In the genomic region with DNA sequence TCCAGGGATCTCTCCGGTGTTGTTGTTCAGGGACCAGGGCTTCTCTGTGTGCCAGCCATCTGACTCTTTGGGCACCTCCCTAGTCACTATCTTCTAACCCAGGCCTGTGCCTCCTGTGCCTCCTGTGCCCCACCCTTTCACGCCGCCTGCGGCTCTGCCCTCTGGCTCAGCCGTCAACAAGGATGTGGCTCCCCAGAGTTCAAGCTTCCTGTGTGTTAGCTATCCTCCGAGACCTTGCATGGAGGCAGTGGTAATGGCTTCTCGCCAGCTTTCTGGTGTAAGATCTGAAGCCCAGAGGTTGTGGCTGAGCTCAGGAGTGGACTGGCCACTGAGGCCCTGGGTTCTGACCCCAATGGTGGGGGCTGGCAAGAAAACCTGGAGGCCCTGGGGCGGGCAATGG, we compare ENCODE assay signal across 13 mouse cellular contexts. TPM values are rescaled to one million over a fixed set of nuclear protein-coding genes. Genes with fewer than 3 reads are reported as not detected.
DNase-seq lines count a peak whose midpoint lies in the region; ATAC-seq and TF ChIP-seq lines count a peak whose summit lies in the region.
"Had no signal": no experiment of that assay in that cellular context is flagged by ENCODE, and none has a peak within 500 bp of the region (broad histone marks: within the 10 kb centered on the region; RNA-seq: fewer than 3 reads in every experiment).

No protein-coding gene starts in this region.

- no peak overlapping the region for H3K4me2 ChIP-seq in intestine, embryonic 16.5 days (ENCODE audit: low read depth, low read length)
- H3K4me2 ChIP-seq: embryonic facial prominence, embryonic 13.5 days; limb, embryonic 13.5 days; neural tube, embryonic 12.5 days had no signal

- H3K9me3 ChIP-seq in intestine, embryonic 16.5 days (ENCODE audit: control insufficient read depth, low read length), result no peaks in the 10 kb centered on the region
- H3K9me3 ChIP-seq in limb, embryonic 10.5 days (replicated peaks), result no peaks in the 10 kb centered on the region
- H3K9me3 ChIP-seq: embryonic facial prominence, embryonic 13.5 days; G1E; limb, embryonic 13.5 days; neural tube, embryonic 12.5 days had no signal

- ATAC-seq in intestine, embryonic 16.5 days, result peak; percentile 52

- H3K27me3 ChIP-seq in intestine, embryonic 16.5 days (replicated peaks; ENCODE audit: control insufficient read depth, insufficient read depth, low read length), result no peaks in the 10 kb centered on the region
- no peaks in the 10 kb centered on the region for H3K27me3 ChIP-seq in limb, embryonic 10.5 days (ENCODE audit: low read depth, poor library complexity, severe bottlenecking)
- H3K27me3 ChIP-seq: embryonic facial prominence, embryonic 13.5 days; limb, embryonic 13.5 days; neural tube, embryonic 12.5 days had no signal

- DNase-seq in lung, adult 18-20 months, result peak; percentile 51 to 63
- no peak for DNase-seq in lung, adult 2 months
- peak; percentile 83 for DNase-seq in naive thymus-derived CD4-positive, alpha-beta T cell, adult 2 months (ENCODE audit: low read depth)
- peak; percentile 65 to 78 for DNase-seq in thymus, postnatal 36 days
- no peak for DNase-seq in urinary bladder, postnatal 14 days (ENCODE audit: low spot score)
- no peak for DNase-seq in right cerebral cortex, postnatal 4 days
- DNase-seq in limb, embryonic 10.5 days (ENCODE audit: low spot score), result no peak
- DNase-seq: gastrocnemius, postnatal 10 days had no signal

- no peak overlapping the region for H3K27ac ChIP-seq in intestine, embryonic 16.5 days (ENCODE audit: low read length)
- H3K27ac ChIP-seq in limb, embryonic 10.5 days, result no peak overlapping the region
- H3K27ac ChIP-seq: embryonic facial prominence, embryonic 13.5 days; limb, embryonic 13.5 days; neural tube, embryonic 12.5 days had no signal

- TF ChIP-seq CTCF in lung, adult 2 months (IDR thresholded peaks at IDR 0.05; ENCODE audit: insufficient read depth, low read length), result no peak

- peaks cover 17% of the 10 kb centered on the region for H3K4me1 ChIP-seq in lung, adult 2 months (ENCODE audit: control insufficient read depth, insufficient read depth, low read length)
- peaks cover 21% of the 10 kb centered on the region for H3K4me1 ChIP-seq in intestine, embryonic 16.5 days (ENCODE audit: control insufficient read depth, insufficient read depth, low read length)
- H3K4me1 ChIP-seq in limb, embryonic 10.5 days, result no peaks in the 10 kb centered on the region
- H3K4me1 ChIP-seq: neural tube, embryonic 12.5 days had no signal

- no peak for TF ChIP-seq POLR2A in lung, adult 2 months (IDR thresholded peaks at IDR 0.05; ENCODE audit: borderline replicate concordance, extremely low read depth, low read depth, low read length)

- H3K9ac ChIP-seq in intestine, embryonic 16.5 days (ENCODE audit: low read depth, low read length), result no peak overlapping the region
- H3K9ac ChIP-seq: embryonic facial prominence, embryonic 13.5 days; limb, embryonic 13.5 days; neural tube, embryonic 12.5 days had no signal

- no peak overlapping the region for H3K4me3 ChIP-seq in lung, adult 2 months (replicated peaks; ENCODE audit: extremely low read depth, low read depth, low read length)
- no peak overlapping the region for H3K4me3 ChIP-seq in intestine, embryonic 16.5 days (ENCODE audit: low read length)
- no peak overlapping the region for H3K4me3 ChIP-seq in limb, embryonic 10.5 days
- H3K4me3 ChIP-seq: embryonic facial prominence, embryonic 13.5 days; limb, embryonic 13.5 days; neural tube, embryonic 12.5 days had no signal

- WGBS in lung, adult 2 months, result 45% methylated on average over 8 of the region's 8 CpGs
- WGBS in intestine, embryonic 16.5 days, result 73% methylated on average over 8 of the region's 8 CpGs
- 81% methylated on average over 8 of the region's 8 CpGs for WGBS in limb, embryonic 10.5 days

- no peaks in the 10 kb centered on the region for H3K36me3 ChIP-seq in intestine, embryonic 16.5 days (ENCODE audit: control insufficient read depth, insufficient read depth, low read length)
- peaks cover 79% of the 10 kb centered on the region for H3K36me3 ChIP-seq in limb, embryonic 10.5 days

RNA-seq across cellular contexts. Expression of a gene that starts 16.3 kb away (rescaled TPM):
- 8.7 and 9.3 TPM in 2 replicates for polyA plus RNA-seq in lung, adult 2 months (2012; rRNA removed)
- polyA plus RNA-seq in intestine, embryonic 16.5 days (2015; fragmentation: Nextera tagmentation; extraction: Ambion mirVana), result 3.3 and 4.4 TPM in 2 replicates
- polyA plus RNA-seq in limb, embryonic 10.5 days (2016; fragmentation: Nextera tagmentation; extraction: Ambion mirVana), result 2.3 and 3.7 TPM in 2 replicates

RNA-seq across cellular contexts. Expression of a gene that starts 17.7 kb away (rescaled TPM):
- 8.9 and 11.2 TPM in 2 replicates for polyA plus RNA-seq in lung, adult 2 months (2012; rRNA removed)
- 7.5 and 9.3 TPM in 2 replicates for polyA plus RNA-seq in intestine, embryonic 16.5 days (2015; fragmentation: Nextera tagmentation; extraction: Ambion mirVana)
- polyA plus RNA-seq in limb, embryonic 10.5 days (2016; fragmentation: Nextera tagmentation; extraction: Ambion mirVana), result 6.4 and 7.3 TPM in 2 replicates

RNA-seq across cellular contexts. Expression of a gene that starts 46.6 kb away (rescaled TPM):
- 390 and 505 TPM in 2 replicates for polyA plus RNA-seq in lung, adult 2 months (2012; rRNA removed)
- polyA plus RNA-seq in intestine, embryonic 16.5 days (2015; fragmentation: Nextera tagmentation; extraction: Ambion mirVana), result 232 and 245 TPM in 2 replicates
- polyA plus RNA-seq in limb, embryonic 10.5 days (2016; fragmentation: Nextera tagmentation; extraction: Ambion mirVana), result 375 and 475 TPM in 2 replicates
- polyA plus RNA-seq: G1E had no signal

RNA-seq across cellular contexts. Expression of a gene that starts 57.6 kb away (rescaled TPM):
- polyA plus RNA-seq in lung, adult 2 months (2012; rRNA removed), result 7.0 and 13.3 TPM in 2 replicates
- 22.9 and 23.3 TPM in 2 replicates for polyA plus RNA-seq in intestine, embryonic 16.5 days (2015; fragmentation: Nextera tagmentation; extraction: Ambion mirVana)
- 1.5 and 1.8 TPM in 2 replicates for polyA plus RNA-seq in limb, embryonic 10.5 days (2016; fragmentation: Nextera tagmentation; extraction: Ambion mirVana)
- polyA plus RNA-seq: G1E had no signal

Comparison
In these comparisons a context has a peak if more than half of its experiments do, and no peak if none do; other contexts are left out.
1. DNase-seq: peak in lung, adult 18-20 months (2 of 2), naive thymus-derived CD4-positive, alpha-beta T cell, adult 2 months (single experiment) and thymus, postnatal 36 days (2 of 2); none in lung, adult 2 months (single experiment), urinary bladder, postnatal 14 days (single experiment), right cerebral cortex, postnatal 4 days (single experiment) and limb, embryonic 10.5 days (single experiment).